Mouse (Mus musculus): ENCODE data around the gene Tcte2. TPM values are rescaled to one million over a fixed set of nuclear protein-coding genes. Genes with fewer than 3 reads are reported as not detected.
A peak's percentile ranks its signal among the peaks of the same experiment; 100 is the strongest.
"Not testable (repeated sequence)": the region's sequence is repeated elsewhere in the genome, so short reads cannot be mapped to it uniquely, and the experiment has no call there.

Tcte2 gene
- total RNA-seq, 2 experiments from 2014 or later = 1.5 to 1.8 TPM

DNA sequence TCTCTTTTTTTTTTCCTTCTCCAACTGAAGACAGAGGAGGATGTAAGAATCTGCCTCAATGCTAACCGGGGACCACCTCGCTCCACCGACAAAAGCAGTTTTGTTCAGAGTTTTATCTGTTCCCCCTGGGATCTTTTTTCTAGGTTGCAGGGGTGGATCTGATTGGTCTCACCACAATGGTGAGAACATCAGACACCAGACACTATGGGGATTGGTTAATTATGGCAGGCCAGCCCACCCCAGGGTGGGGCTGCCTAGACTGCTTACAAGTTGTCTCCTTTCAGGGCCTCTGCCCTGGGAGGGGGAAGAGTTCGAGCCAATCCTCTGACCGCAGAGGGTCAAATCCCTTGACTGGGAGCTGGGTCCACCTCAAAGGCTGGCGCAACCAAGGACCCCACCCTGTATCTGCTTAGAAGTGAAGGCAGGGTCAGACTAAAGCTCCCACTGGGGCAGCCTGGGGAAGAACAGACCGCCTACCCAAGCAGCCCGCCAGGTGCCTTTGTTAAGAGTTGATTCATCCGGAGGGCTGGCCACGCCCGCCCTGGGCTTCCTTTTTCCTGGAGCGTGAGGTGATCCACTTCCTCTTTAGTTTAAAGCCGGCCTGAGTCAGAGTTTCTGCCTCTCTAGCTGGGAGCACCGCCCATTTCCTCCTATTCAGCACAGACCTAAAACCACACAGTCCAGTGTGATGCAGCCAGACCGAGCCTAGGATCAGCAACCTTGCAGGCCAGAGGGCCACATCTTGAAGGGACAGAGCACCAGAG lies 78.0 kb downstream of the Tcte2 start:
- DNase-seq (ENCODE audit: low spot score) = peak; percentile 71

DNA sequence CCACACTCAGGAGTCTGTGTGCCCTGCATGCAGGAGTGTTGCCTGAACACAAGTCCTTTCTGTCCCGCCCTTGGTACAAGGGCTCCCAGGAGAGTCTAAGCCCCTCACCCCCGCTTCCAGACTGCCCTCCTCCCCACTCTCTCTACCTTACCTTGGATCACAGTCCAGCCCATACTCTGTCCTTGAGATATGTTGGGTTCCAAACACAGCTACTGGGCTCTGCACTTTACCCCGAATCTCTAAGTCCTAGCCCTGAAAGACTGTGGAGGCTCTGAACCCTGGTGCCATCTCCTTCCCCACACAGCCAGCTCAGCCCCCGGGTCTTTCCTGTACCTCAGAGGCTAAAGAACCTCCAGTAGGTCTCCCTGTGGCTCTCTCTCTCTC lies 78.6 kb downstream of the Tcte2 start:
- DNase-seq (ENCODE audit: low spot score) = no peak

GRCm38 (mm10) chr17:13682378-13683026 lies 79.1 kb downstream of the Tcte2 start:
- no peak for DNase-seq (ENCODE audit: low spot score)

DNA sequence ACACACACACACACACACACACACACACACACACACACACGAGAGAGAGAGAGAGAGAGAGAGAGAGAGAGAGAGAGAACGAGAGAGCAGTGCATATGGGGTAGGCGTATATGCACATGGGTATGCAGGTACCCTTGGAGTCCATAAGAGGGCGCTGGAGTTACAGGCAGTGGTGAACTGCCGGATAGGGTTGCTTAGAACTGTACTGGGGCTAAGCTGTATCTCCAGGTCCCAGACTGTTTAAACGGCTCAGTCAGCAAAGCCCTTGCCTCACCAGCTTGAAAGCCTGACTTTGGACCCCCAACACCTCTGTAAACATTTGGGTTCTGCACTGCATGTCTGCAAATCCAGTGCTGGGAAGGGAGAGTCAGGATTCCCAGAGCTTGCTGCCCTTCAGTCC lies 79.9 kb downstream of the Tcte2 start:
- no peak for DNase-seq (ENCODE audit: low spot score)

- no peak for DNase-seq (ENCODE audit: low spot score)
Measured at GRCm38 (mm10) chr17:13681126-13681525, 80.5 kb downstream of the Tcte2 start.

GRCm38 (mm10) chr17:13680318-13680717 lies 81.3 kb downstream of the Tcte2 start:
- DNase-seq (ENCODE audit: low spot score) = no peak

DNA sequence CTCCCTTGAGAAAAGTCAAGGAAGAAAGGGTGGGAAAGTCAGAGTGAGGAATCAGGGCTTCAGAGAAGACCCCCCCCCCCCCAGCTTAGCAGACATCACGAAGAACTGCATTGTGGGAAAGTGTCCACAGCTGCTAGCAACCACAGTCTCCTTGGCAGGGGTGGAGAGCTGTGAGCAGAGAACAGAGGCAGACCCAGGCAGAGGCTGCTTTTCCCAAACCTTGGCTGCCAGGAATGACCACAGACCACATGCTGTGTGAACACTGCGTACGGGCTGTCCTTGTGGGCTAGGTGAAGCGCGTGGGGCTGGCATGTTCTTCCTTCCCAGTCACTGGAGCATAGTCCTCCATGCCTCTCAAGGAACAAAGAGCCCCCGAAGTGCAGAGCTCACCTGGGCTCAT lies 81.9 kb downstream of the Tcte2 start:
- DNase-seq (ENCODE audit: low spot score) = no peak

GRCm38 (mm10) chr17:13677225-13678148 lies 84.1 kb downstream of the Tcte2 start:
- no peak for DNase-seq (ENCODE audit: low spot score)

DNA sequence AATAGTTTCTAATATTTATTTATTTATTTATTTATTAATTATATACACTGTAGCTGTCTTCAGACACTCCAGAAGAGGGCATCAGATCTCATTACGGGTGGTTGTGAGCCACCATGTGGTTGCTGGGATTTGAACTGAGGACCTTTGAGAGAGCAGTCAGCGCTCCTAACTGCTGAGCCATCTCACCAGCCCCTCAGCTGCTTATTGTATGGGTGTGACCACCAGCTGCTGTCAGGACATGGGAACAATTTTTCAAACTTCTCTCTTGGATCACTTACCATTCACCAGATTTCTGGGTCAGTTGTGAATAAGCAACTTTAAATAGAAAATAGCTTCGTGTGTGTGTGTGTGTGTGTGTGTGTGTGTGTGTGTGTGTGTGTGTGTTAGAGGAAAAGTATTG lies 85.5 kb downstream of the Tcte2 start:
- DNase-seq (ENCODE audit: low spot score) = not testable (repeated sequence)

- DNase-seq (ENCODE audit: low spot score) = no peak
Measured at GRCm38 (mm10) chr17:13675630-13676029, 86.0 kb downstream of the Tcte2 start.

DNA sequence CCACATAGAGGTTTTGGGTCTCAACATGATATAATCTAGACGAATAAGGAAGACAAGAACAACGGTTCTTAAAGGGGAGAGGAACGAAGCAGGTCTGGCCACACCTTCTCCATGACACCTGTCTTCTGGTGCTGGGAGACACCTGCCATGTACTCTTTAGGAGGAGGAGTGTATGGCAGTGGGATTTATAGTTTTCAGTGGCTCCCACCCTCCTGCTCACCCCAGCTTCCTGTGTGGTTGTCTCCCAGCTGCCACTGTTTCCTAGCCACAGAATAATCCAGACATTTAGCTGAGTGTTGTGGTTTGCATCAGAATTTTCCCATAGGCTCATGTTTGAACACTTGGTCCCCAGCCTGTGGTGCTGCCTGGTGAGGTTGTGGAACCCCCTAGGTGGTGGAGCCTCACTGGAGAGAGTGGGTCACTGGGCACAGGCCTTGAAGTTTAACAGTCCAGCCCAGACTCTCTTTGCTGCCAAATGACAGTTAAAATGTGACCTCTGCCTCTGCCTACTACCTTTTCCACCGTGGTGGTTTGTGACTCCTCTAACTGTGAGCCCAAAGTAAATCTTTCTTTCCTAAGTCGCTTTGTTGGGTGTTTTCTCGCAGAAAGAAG lies 86.8 kb downstream of the Tcte2 start:
- no peak for DNase-seq (ENCODE audit: low spot score)

GRCm38 (mm10) chr17:13671732-13672131 lies 89.9 kb downstream of the Tcte2 start:
- DNase-seq (ENCODE audit: low spot score) = no peak

GRCm38 (mm10) chr17:13670227-13670626 lies 91.4 kb downstream of the Tcte2 start:
- no peak for DNase-seq (ENCODE audit: low spot score)

DNA sequence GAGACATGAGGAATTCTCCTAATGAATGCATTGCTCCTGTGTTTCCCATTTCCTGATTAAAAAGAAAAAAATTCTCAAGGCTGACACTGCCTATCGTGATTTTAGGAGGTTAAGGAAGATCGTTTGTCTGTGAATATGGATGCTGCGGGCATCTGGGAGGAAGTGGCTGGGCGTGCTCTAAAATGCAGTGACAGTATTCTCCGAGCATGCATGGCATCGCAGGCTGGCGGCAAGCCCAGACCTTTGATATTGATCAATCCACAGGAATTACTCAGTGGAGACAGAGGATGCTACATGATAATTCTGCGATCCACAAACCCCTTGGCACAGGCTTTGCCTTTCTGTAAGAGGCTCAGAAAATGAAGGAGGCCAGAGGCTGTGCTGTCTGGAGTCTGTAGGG lies 92.4 kb downstream of the Tcte2 start:
- DNase-seq (ENCODE audit: low spot score) = no peak

GRCm38 (mm10) chr17:13668052-13669015 lies 93.3 kb downstream of the Tcte2 start:
- no peak for DNase-seq (ENCODE audit: low spot score)

DNA sequence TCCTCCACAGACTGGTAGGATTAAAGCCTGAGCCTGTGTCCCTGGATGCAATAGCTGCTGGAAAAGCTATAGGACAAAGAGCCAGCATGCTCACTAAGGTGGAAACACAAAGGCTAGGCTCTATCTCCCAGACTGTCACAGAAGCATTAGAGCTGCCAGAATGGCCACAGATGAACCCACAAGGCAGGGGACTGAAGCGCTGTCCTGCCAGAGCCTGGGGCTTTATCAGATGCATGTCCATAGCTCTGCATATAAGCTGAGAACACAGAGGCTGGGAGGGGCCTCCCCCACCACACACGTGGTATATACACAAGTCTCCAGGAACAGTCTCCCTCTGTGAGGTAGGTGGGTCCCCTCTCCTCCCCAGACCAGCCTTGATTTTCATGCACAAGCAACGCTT lies 94.6 kb downstream of the Tcte2 start:
- DNase-seq (ENCODE audit: low spot score) = no peak

- no peak for DNase-seq (ENCODE audit: low spot score)
Measured at GRCm38 (mm10) chr17:13665731-13666130, 95.9 kb downstream of the Tcte2 start.

DNA sequence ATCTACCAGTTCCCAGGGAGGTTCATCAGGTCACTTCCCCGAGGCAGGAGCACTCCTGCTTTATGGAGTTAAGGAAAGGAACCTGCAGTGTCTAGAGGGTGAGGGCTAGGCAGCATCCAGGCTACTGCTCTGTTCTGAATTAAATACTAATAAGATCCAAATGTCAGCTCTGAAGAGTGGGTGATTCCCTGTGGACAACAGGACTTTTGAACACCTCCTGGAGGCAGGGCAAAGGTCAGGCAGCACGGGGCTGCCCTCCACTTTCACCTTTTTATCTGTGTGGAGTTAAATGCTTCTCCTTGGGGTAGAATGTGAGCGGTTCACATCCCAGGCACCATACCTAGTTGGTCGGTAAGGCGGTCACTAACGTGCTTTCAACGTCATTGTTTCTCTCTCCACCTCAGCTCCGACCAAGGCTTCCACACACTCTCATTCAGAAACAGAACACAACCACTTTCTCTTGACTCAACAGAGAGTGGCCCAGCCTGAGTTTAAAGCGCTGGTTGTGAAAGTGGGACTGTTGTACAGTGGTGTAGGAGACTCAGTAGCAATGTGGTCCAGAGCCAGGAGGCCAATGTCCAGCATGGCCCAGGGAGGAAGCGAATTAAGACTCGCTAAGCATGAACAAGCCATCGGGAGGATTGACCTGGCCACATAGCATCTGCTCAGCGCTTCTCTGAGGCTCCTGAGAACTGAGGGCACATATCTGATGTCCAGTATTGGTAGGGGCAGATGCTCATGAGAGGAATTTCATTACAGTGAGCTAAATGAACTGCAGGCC lies 98.0 kb downstream of the Tcte2 start:
- DNase-seq (ENCODE audit: low spot score) = no peak

Data from gastrocnemius, adult 18-20 months (tissue).